In the genomic region with DNA sequence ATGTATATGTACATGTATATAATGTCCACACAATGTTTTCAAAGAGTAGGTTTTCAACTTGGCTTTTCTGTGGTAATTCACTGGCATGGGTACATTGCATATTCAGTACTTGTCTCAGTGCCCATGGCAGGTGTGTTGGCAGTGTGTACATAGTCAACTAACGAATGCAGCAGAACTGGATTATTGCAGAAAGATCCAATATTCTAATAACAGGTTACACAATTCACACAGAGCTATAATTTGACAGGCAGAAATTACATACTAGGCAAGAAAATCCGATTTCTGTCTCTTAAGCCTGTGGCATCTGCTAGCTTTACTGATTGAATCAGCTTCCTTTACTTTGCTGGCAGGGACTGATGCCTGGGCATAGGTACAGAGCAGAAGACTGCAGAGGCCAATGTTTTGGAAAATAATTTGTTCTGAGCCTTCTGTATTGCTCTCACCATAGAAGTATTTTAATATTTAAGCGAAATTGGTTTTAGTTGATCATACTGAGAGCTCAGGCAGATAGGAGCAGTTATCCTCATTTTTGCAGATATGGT, we compare ENCODE assay signal across 18 mouse cellular contexts.
"Had no signal": no experiment of that assay in that cellular context is flagged by ENCODE, and none has a peak within 500 bp of the region (broad histone marks: within the 10 kb centered on the region; RNA-seq: fewer than 3 reads in every experiment).

No protein-coding gene starts in this region.

- H3K4me3 ChIP-seq: kidney, embryonic 15.5 days; left cerebral cortex, adult 2 months; limb, embryonic 12.5 days; limb, embryonic 15.5 days; midbrain, embryonic 12.5 days had no signal

- DNase-seq: kidney, postnatal 10 days; kidney, postnatal 36 days; layer of hippocampus, postnatal 36 days; left cerebral cortex, postnatal 4 days; liver, postnatal 0 days; lung, embryonic 14.5 days; thymus, adult 2 months; thymus, postnatal 14 days; thymus, postnatal 4 days had no signal

- H3K27ac ChIP-seq: kidney, embryonic 15.5 days; left cerebral cortex, adult 2 months; limb, embryonic 12.5 days; limb, embryonic 15.5 days; liver, embryonic 14.5 days; macrophage; midbrain, embryonic 12.5 days had no signal

- ATAC-seq: liver, postnatal 0 days; lung, postnatal 0 days had no signal

- H3K9ac ChIP-seq: kidney, embryonic 15.5 days; limb, embryonic 12.5 days; limb, embryonic 15.5 days; liver, embryonic 14.5 days; liver, postnatal 0 days; lung, embryonic 14.5 days; midbrain, embryonic 12.5 days had no signal

- H3K4me1 ChIP-seq: kidney, embryonic 15.5 days; limb, embryonic 12.5 days; limb, embryonic 15.5 days; midbrain, embryonic 12.5 days had no signal

- H3K36me3 ChIP-seq: kidney, embryonic 15.5 days; limb, embryonic 12.5 days; limb, embryonic 15.5 days; midbrain, embryonic 12.5 days had no signal

- H3K4me2 ChIP-seq: kidney, embryonic 15.5 days; limb, embryonic 12.5 days; limb, embryonic 15.5 days; liver, embryonic 11.5 days; lung, embryonic 14.5 days; midbrain, embryonic 12.5 days had no signal

- H3K27me3 ChIP-seq: kidney, embryonic 15.5 days; limb, embryonic 12.5 days; limb, embryonic 15.5 days; midbrain, embryonic 12.5 days had no signal

- H3K9me3 ChIP-seq: kidney, embryonic 15.5 days; limb, embryonic 12.5 days; limb, embryonic 15.5 days; midbrain, embryonic 12.5 days had no signal
